Mouse (Mus musculus) common myeloid progenitor, adult 5-6 weeks (primary cell): ENCODE measurements at regions not wholly inside any gene's neighbourhood (a gene's known extent, or its start where the extent isn't known, plus 50 kb on each side); places are given as distances from the start of the nearest gene placed in this dataset.

Experiments
- ATAC-seq: replicated peaks from 2 replicates; pipeline ENCODE4 v1.8.0; 2016; ENCODE audit warnings: low read depth, mild to moderate bottlenecking, moderate TSS enrichment, inconsistent platforms; ENCODE audit not compliant: poor library complexity, severe bottlenecking

- ATAC-seq = no peak
Measured at GRCm38 (mm10) chr12:92509494-92509893, 660.5 kb upstream of the Sel1l start.

- ATAC-seq = no peak
Measured at GRCm38 (mm10) chr12:92508796-92509489, 660.0 kb upstream of the Sel1l start.

- no peak for ATAC-seq
Measured at GRCm38 (mm10) chr12:92483984-92484383, 635.0 kb upstream of the Sel1l start.

- no peak for ATAC-seq
Measured at GRCm38 (mm10) chr12:92474293-92475062, 625.5 kb upstream of the Sel1l start.

- ATAC-seq = no peak
Measured at GRCm38 (mm10) chr12:92451110-92451818, 602.3 kb upstream of the Sel1l start.

GRCm38 (mm10) chr12:92418458-92418857 is 569.5 kb upstream of the Sel1l start:
- no peak for ATAC-seq

- no peak for ATAC-seq
Measured at GRCm38 (mm10) chr12:92405506-92405905, 556.5 kb upstream of the Sel1l start.

- ATAC-seq = no peak
Measured at GRCm38 (mm10) chr12:92400987-92401386, 552.0 kb upstream of the Sel1l start.

GRCm38 (mm10) chr12:92386195-92386594 is 537.2 kb upstream of the Sel1l start:
- no peak for ATAC-seq

- ATAC-seq = no peak
Measured at GRCm38 (mm10) chr12:92384266-92384937, 535.4 kb upstream of the Sel1l start.

- no peak for ATAC-seq
Measured at GRCm38 (mm10) chr12:92379130-92379529, 530.2 kb upstream of the Sel1l start.

- no peak for ATAC-seq
Measured at GRCm38 (mm10) chr12:92365926-92366325, 517.0 kb upstream of the Sel1l start.

GRCm38 (mm10) chr12:92353386-92354257 is 504.7 kb upstream of the Sel1l start:
- ATAC-seq = no peak

- no peak for ATAC-seq
Measured at GRCm38 (mm10) chr12:92318241-92318640, 469.3 kb upstream of the Sel1l start.

- no peak for ATAC-seq
Measured at GRCm38 (mm10) chr12:92317609-92318008, 468.7 kb upstream of the Sel1l start.

GRCm38 (mm10) chr12:92316285-92316684 is 467.3 kb upstream of the Sel1l start:
- no peak for ATAC-seq

- ATAC-seq = no peak
Measured at GRCm38 (mm10) chr12:92315820-92316219, 466.9 kb upstream of the Sel1l start.

- ATAC-seq = peak; percentile 95
Measured at GRCm38 (mm10) chr12:92302951-92303591, 454.1 kb upstream of the Sel1l start.

GRCm38 (mm10) chr12:92294887-92295286 is 445.9 kb upstream of the Sel1l start:
- ATAC-seq = no peak
